Mouse (Mus musculus): ENCODE measurements around the gene Faxc. TPM values are rescaled to one million over a fixed set of nuclear protein-coding genes. Genes with fewer than 3 reads are reported as not detected.

Gene Faxc
- total RNA-seq (2014; rRNA removed) (52.7 and 67.4 TPM in 2 replicates), polyA plus RNA-seq (2015; fragmentation: Nextera tagmentation; extraction: Ambion mirVana) (8.6 and 10.5 TPM in 2 replicates)

GRCm38 (mm10) chr4:21930971-21931771 is at the start of gene Faxc:
Gene Faxc, plus strand, starts transcription at chr4:21931329.
- WGBS = under 1% methylated on average over 82 of the region's 83 CpGs

DNA sequence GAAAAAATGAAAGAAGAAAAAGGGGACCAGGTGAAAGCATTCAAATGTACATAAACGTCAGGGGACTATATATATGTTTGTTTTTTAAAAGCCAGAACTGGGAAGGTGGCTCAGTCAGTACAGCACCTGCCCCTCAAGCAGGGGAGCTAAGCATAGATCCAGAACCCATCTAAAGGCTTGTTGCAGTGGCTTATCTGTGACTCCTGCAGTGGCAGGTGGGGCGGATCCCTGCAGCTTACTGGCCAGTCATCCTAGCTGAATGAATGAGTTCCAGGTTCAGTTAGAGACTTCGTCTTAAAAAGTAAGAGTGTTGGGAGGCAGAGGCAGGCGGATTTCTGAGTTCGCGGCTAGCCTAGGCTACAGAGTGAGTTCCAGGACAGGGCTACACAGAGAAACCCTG is 48.3 kb upstream of the Faxc start:
- Histone ChIP-seq H3K4me3 (ENCODE audit: low read length) (no peak overlapping the region), H3K4me2 (ENCODE audit: low read depth, low read length) (no peak overlapping the region), H3K9ac (replicated peaks; ENCODE audit: low read length) (no peak overlapping the region), H3K27me3 (ENCODE audit: insufficient read depth, low read length) (no peaks in the 10 kb centered on the region), H3K4me1 (ENCODE audit: insufficient read depth, low read length) (no peaks in the 10 kb centered on the region), H3K27ac (no peak overlapping the region), H3K9me3 (ENCODE audit: low read length) (no peaks in the 10 kb centered on the region), H3K36me3 (ENCODE audit: insufficient read depth, low read length) (no peaks in the 10 kb centered on the region)
- TF ChIP-seq CTCF (IDR thresholded peaks at IDR 0.05; ENCODE audit: low read depth) = no peak
- DNase-seq (ENCODE audit: low spot score) = no peak
- 92% methylated on average over 6 of the region's 6 CpGs for WGBS
- ATAC-seq = no peak

More at GRCm38 (mm10) chr4:21930971-21931771, at the start of gene Faxc:
- peak; percentile 88 for ATAC-seq
- peak; percentile 85 for DNase-seq (ENCODE audit: low spot score)
- H3K36me3 ChIP-seq (ENCODE audit: insufficient read depth, low read length) = no peaks in the 10 kb centered on the region
- no peaks in the 10 kb centered on the region for H3K27me3 ChIP-seq (ENCODE audit: insufficient read depth, low read length)
- no peaks in the 10 kb centered on the region for H3K9me3 ChIP-seq (ENCODE audit: low read length)
- peak within 1 kb of the TSS; percentile 99 for H3K27ac ChIP-seq
- H3K9ac ChIP-seq (replicated peaks; ENCODE audit: low read length) = peak within 1 kb of the TSS; percentile 99
- H3K4me3 ChIP-seq (ENCODE audit: low read length) = peak within 1 kb of the TSS; percentile 87
- no peak for TF ChIP-seq CTCF (IDR thresholded peaks at IDR 0.05; ENCODE audit: low read depth)
- H3K4me1 ChIP-seq (ENCODE audit: insufficient read depth, low read length) = peaks cover 13% of the 10 kb centered on the region
- H3K4me2 ChIP-seq (ENCODE audit: low read depth, low read length) = peak within 1 kb of the TSS; percentile 72

GRCm38 (mm10) chr4:21885831-21886230 is 45.3 kb upstream of the Faxc start:
- ATAC-seq (no peak), DNase-seq (ENCODE audit: low spot score) (no peak)
- WGBS = 79% methylated on average over 8 of the region's 8 CpGs
- no peaks in the 10 kb centered on the region for H3K36me3 ChIP-seq (ENCODE audit: insufficient read depth, low read length)
- no peaks in the 10 kb centered on the region for H3K9me3 ChIP-seq (ENCODE audit: low read length)
- no peaks in the 10 kb centered on the region for H3K27me3 ChIP-seq (ENCODE audit: insufficient read depth, low read length)
- H3K9ac ChIP-seq (replicated peaks; ENCODE audit: low read length) = no peak overlapping the region
- no peaks in the 10 kb centered on the region for H3K4me1 ChIP-seq (ENCODE audit: insufficient read depth, low read length)
- no peak overlapping the region for H3K4me2 ChIP-seq (ENCODE audit: low read depth, low read length)
- no peak for TF ChIP-seq CTCF (IDR thresholded peaks at IDR 0.05; ENCODE audit: low read depth)
- no peak overlapping the region for H3K27ac ChIP-seq
- H3K4me3 ChIP-seq (ENCODE audit: low read length) = no peak overlapping the region

DNA sequence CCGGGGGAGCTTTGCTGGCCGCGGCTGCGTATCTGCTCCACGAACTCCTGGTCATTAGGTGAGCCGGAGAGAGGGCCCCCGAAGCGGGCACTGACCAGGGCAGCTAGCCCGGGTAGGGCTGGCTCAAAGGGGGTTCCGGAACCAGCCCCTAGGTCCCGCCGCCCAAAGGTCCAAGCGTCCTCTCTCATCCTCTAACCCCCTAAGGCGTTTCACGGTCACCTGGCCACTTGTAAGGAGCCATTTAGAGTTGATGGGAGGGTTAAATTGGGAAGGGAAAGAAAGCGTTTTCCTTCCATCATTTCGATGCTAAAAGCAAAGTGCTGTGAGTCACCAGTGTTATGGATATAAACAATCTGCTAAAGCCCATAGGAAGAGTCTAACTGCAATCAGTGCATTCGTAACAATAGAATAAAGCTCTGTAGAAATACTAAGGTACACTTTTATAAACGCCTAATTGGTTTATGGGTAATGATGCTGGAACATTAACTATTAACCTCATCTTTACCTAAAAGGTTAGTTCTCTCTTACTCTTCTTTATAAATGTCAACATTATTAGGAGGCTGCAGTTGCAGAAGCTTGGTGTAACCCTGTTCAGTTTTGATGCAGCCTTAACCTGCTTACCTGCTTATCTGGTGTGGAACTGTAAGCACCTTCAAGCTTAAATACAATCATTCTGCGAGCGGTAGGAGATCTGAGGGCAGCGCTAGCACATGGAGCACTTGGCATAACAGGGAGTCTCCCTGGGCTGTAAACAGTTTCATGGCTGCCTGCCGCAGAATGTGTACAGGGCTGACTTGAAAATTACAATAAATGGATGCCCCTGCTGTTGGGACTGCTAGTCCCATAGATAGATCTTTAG is 872 bp downstream of the Faxc start:
- Histone ChIP-seq H3K4me1 (ENCODE audit: insufficient read depth, low read length) (peaks cover 13% of the 10 kb centered on the region), H3K27ac (peak overlapping the region; percentile 99), H3K27me3 (ENCODE audit: insufficient read depth, low read length) (no peaks in the 10 kb centered on the region), H3K4me2 (ENCODE audit: low read depth, low read length) (peak overlapping the region; percentile 72), H3K4me3 (ENCODE audit: low read length) (peak overlapping the region; percentile 87), H3K9me3 (ENCODE audit: low read length) (no peaks in the 10 kb centered on the region), H3K36me3 (ENCODE audit: insufficient read depth, low read length) (no peaks in the 10 kb centered on the region; the same call in 1 of the 2 replicates), H3K9ac (replicated peaks; ENCODE audit: low read length) (peak overlapping the region; percentile 99)
- 5% methylated on average over 23 of the region's 23 CpGs for WGBS
- no peak for TF ChIP-seq CTCF (IDR thresholded peaks at IDR 0.05; ENCODE audit: low read depth)
- DNase-seq (ENCODE audit: low spot score) (peak; percentile 40), ATAC-seq (peak; percentile 45)

- H3K27ac ChIP-seq = no peak overlapping the region
- no peak for TF ChIP-seq CTCF (IDR thresholded peaks at IDR 0.05; ENCODE audit: low read depth)
- WGBS = 91% methylated on average over 2 of the region's 2 CpGs
- no peak for ATAC-seq
- H3K9me3 ChIP-seq (ENCODE audit: low read length) = no peaks in the 10 kb centered on the region
- H3K4me2 ChIP-seq (ENCODE audit: low read depth, low read length) = no peak overlapping the region
- no peak overlapping the region for H3K4me3 ChIP-seq (ENCODE audit: low read length)
- H3K9ac ChIP-seq (replicated peaks; ENCODE audit: low read length) = no peak overlapping the region
- no peaks in the 10 kb centered on the region; the same call in 1 of the 2 replicates for H3K36me3 ChIP-seq (ENCODE audit: insufficient read depth, low read length)
- no peak for DNase-seq (ENCODE audit: low spot score)
- H3K4me1 ChIP-seq (ENCODE audit: insufficient read depth, low read length) = peaks cover 13% of the 10 kb centered on the region
- H3K27me3 ChIP-seq (ENCODE audit: insufficient read depth, low read length) = no peaks in the 10 kb centered on the region
Observed at GRCm38 (mm10) chr4:21935378-21935777, 4.2 kb downstream of the Faxc start.

DNA sequence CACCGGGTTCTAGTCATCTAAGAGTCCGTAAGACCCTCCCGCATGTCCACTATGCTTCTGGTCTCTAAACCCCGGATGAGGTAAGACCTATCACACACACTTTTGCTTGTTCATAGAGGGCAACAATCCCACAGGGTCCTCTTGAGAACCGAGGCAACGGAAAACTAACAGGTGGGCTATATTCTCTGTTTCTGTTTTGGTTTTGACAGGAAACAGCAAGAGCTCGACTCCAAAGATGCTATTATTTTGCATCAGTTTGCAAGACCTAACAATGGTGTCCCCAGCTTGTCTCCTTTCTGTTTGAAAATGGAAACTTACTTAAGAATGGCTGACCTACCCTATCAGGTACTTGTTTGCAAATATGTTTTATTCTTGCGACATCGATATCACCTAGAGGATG is 5.3 kb downstream of the Faxc start:
- ATAC-seq (no peak), DNase-seq (ENCODE audit: low spot score) (no peak)
- Histone ChIP-seq H3K27ac (no peak overlapping the region), H3K36me3 (ENCODE audit: insufficient read depth, low read length) (no peaks in the 10 kb centered on the region; the same call in 1 of the 2 replicates), H3K4me2 (ENCODE audit: low read depth, low read length) (no peak overlapping the region), H3K27me3 (ENCODE audit: insufficient read depth, low read length) (no peaks in the 10 kb centered on the region), H3K4me1 (ENCODE audit: insufficient read depth, low read length) (peaks cover 13% of the 10 kb centered on the region), H3K9ac (replicated peaks; ENCODE audit: low read length) (no peak overlapping the region), H3K9me3 (ENCODE audit: low read length) (no peaks in the 10 kb centered on the region), H3K4me3 (ENCODE audit: low read length) (no peak overlapping the region)
- WGBS = 93% methylated on average over 9 of the region's 9 CpGs
- TF ChIP-seq CTCF (IDR thresholded peaks at IDR 0.05; ENCODE audit: low read depth) = no peak
